Mouse (Mus musculus) CH12.LX (cell line): ENCODE measurements around the gene Slc6a19.

ENCODE experiments used
- CTCF ChIP-seq, 2 experiments: IDR thresholded peaks in 1 of 2; conservative IDR thresholded peaks in 1 of 2; 2 replicates each; pipeline ENCODE4 v1.5.1; 2011 to 2012; ENCODE audit warnings: low read depth in 2 of 2, low read length in 2 of 2, improper control_type of control experiment in 1 of 2, inconsistent platforms in 1 of 2, mild to moderate bottlenecking in 1 of 2, moderate library complexity in 1 of 2
- EP300 ChIP-seq: IDR thresholded peaks from 2 replicates; pipeline ENCODE4 v1.6.1; 2011; ENCODE audit warnings: low read length, improper control_type of control experiment
- ETS1 ChIP-seq: conservative IDR thresholded peaks from 2 replicates; pipeline ENCODE4 v1.6.1; 2012; ENCODE audit warnings: low read depth, mild to moderate bottlenecking, inconsistent platforms, low read length, improper control_type of control experiment, moderate library complexity
- HCFC1 ChIP-seq: IDR thresholded peaks from 2 replicates; pipeline ENCODE4 v1.6.1; 2012; ENCODE audit warnings: low read depth, mild to moderate bottlenecking, inconsistent platforms, low read length, improper control_type of control experiment
- POLR2A ChIP-seq: IDR thresholded peaks from 2 replicates; pipeline ENCODE4 v1.6.1; 2011; ENCODE audit warnings: low read depth, mild to moderate bottlenecking, improper control_type of control experiment, low read length
- SMC3 ChIP-seq: IDR thresholded peaks from 2 replicates; pipeline ENCODE4 v1.6.1; 2011; ENCODE audit warnings: low read depth, low read length, improper control_type of control experiment
- USF2 ChIP-seq: conservative IDR thresholded peaks from 2 replicates; pipeline ENCODE4 v1.6.1; 2011; ENCODE audit warnings: low read depth, low read length, improper control_type of control experiment

DNA sequence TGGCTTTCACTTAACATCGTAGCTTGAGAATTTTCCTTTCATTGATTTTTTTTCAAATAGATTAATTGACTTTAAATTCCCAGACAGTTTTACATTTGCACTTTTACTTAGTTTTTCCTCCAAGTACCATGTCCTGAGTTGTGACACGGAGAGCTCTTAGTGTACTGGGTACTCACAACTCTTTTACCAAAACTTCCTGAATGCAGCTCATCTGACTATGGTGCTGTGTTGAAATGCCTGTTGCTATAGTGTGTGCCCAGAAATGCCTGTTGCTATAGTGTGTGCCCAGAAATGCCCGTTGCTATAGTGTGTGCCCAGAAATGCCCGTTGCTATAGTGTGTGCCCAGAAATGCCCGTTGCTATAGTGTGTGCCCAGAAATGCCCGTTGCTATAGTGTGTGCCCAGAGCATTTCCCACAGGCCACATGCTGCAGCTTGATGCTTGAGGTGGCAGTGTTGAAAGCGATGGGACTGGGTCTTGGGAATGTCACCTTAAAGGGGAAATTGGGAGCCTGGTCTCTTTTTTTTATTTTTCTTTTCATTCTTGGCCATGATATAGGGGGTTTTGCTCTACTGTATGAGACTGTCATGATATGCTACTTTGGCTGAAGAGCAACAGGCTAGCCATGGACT, at the start of gene Slc6a19:
- TF ChIP-seq HCFC1 (no peak), EP300 (no peak), ETS1 (no peak), POLR2A (no peak), SMC3 (no peak), USF2 (no peak), CTCF (conservative IDR thresholded peaks at IDR 0.05 in 1 of 2, IDR thresholded peaks at IDR 0.05 in 1 of 2; ENCODE audit: low read depth in 2 of 2, low read length in 2 of 2) (no peak)
